17 mouse cellular contexts compared by ENCODE assay signal in genomic region chr13:110218497-110218896, GRCm38 (mm10).
DNase-seq lines count a peak whose midpoint lies in the region; ATAC-seq and TF ChIP-seq lines count a peak whose summit lies in the region.
"Had no signal": no experiment of that assay in that cellular context is flagged by ENCODE, and none has a peak within 500 bp of the region (broad histone marks: within the 10 kb centered on the region; RNA-seq: fewer than 3 reads in every experiment).

No protein-coding gene starts in this region.

- H3ac ChIP-seq in myocyte (ENCODE audit: control insufficient read depth, insufficient read length): no peak overlapping the region

- no peaks in the 10 kb centered on the region for H3K36me3 ChIP-seq in midbrain, embryonic 14.5 days (ENCODE audit: control insufficient read depth, insufficient read depth, low read length)
- no peaks in the 10 kb centered on the region for H3K36me3 ChIP-seq in midbrain, embryonic 10.5 days
- H3K36me3 ChIP-seq in myocyte (ENCODE audit: control insufficient read depth, insufficient read depth): no peaks in the 10 kb centered on the region
- H3K36me3 ChIP-seq in thymus, adult 2 months (ENCODE audit: control insufficient read depth, insufficient read depth, low read length): no peaks in the 10 kb centered on the region
- H3K36me3 ChIP-seq: forebrain, embryonic 12.5 days; heart, embryonic 10.5 days; limb, embryonic 12.5 days; liver, embryonic 12.5 days; neural tube, embryonic 12.5 days had no signal

- no peaks in the 10 kb centered on the region for H3K9me3 ChIP-seq in midbrain, embryonic 14.5 days (ENCODE audit: control insufficient read depth, low read length)
- no peaks in the 10 kb centered on the region for H3K9me3 ChIP-seq in midbrain, embryonic 10.5 days (replicated peaks)
- H3K9me3 ChIP-seq: forebrain, embryonic 12.5 days; heart, embryonic 10.5 days; limb, embryonic 12.5 days; liver, embryonic 12.5 days; neural tube, embryonic 12.5 days had no signal

- H3K27me3 ChIP-seq in midbrain, embryonic 14.5 days (ENCODE audit: control insufficient read depth, insufficient read depth, low read length): no peaks in the 10 kb centered on the region
- no peaks in the 10 kb centered on the region for H3K27me3 ChIP-seq in midbrain, embryonic 10.5 days (ENCODE audit: low read depth, poor library complexity, severe bottlenecking)
- no peaks in the 10 kb centered on the region for H3K27me3 ChIP-seq in myocyte (ENCODE audit: control insufficient read depth, insufficient read depth, insufficient read length)
- no peaks in the 10 kb centered on the region for H3K27me3 ChIP-seq in thymus, adult 2 months (ENCODE audit: control insufficient read depth, insufficient read depth, low read length)
- H3K27me3 ChIP-seq: forebrain, embryonic 12.5 days; limb, embryonic 12.5 days; liver, embryonic 12.5 days; neural tube, embryonic 12.5 days had no signal

- no peak for TF ChIP-seq CTCF in thymus, adult 2 months (IDR thresholded peaks at IDR 0.05; ENCODE audit: borderline replicate concordance, control insufficient read depth, extremely low read depth, insufficient read depth, low read length, poor library complexity)

- peaks cover 10% of the 10 kb centered on the region; the same call in 1 of the 2 replicates for H3K4me1 ChIP-seq in midbrain, embryonic 14.5 days (ENCODE audit: control insufficient read depth, insufficient read depth, low read length)
- no peaks in the 10 kb centered on the region for H3K4me1 ChIP-seq in midbrain, embryonic 10.5 days
- H3K4me1 ChIP-seq in thymus, adult 2 months (replicated peaks; ENCODE audit: control insufficient read depth, insufficient read depth, low read length): no peaks in the 10 kb centered on the region
- H3K4me1 ChIP-seq: forebrain, embryonic 12.5 days; heart, embryonic 10.5 days; limb, embryonic 12.5 days; liver, embryonic 12.5 days; neural tube, embryonic 12.5 days had no signal

- H3K79me2 ChIP-seq in myocyte (ENCODE audit: control insufficient read depth, insufficient read depth): no peaks in the 10 kb centered on the region

- 69% methylated on average over 4 of the region's 4 CpGs for WGBS in midbrain, embryonic 14.5 days
- WGBS in midbrain, embryonic 10.5 days: 90% methylated on average over 4 of the region's 4 CpGs
- WGBS in thymus, adult 2 months: 86% methylated on average over 4 of the region's 4 CpGs

- H3K27ac ChIP-seq in midbrain, embryonic 14.5 days (replicated peaks; ENCODE audit: low read depth, low read length): peak overlapping the region; percentile 49
- H3K27ac ChIP-seq in midbrain, embryonic 10.5 days (replicated peaks): no peak overlapping the region
- no peak overlapping the region for H3K27ac ChIP-seq in thymus, adult 2 months (ENCODE audit: control insufficient read depth, insufficient read depth, low read length)
- H3K27ac ChIP-seq: forebrain, embryonic 12.5 days; heart, embryonic 10.5 days; limb, embryonic 12.5 days; liver, embryonic 12.5 days; neural tube, embryonic 12.5 days had no signal

- H3K4me3 ChIP-seq in midbrain, embryonic 14.5 days (replicated peaks; ENCODE audit: low read depth, low read length): no peak overlapping the region
- H3K4me3 ChIP-seq in midbrain, embryonic 10.5 days: no peak overlapping the region
- H3K4me3 ChIP-seq in myocyte: no peak overlapping the region
- H3K4me3 ChIP-seq in thymus, adult 2 months (ENCODE audit: control insufficient read depth, insufficient read depth, low read length): no peak overlapping the region
- H3K4me3 ChIP-seq: forebrain, embryonic 12.5 days; heart, embryonic 10.5 days; limb, embryonic 12.5 days; liver, embryonic 12.5 days; neural tube, embryonic 12.5 days had no signal

- H3K9ac ChIP-seq in midbrain, embryonic 14.5 days (replicated peaks; ENCODE audit: low read length): no peak overlapping the region
- H3K9ac ChIP-seq: forebrain, embryonic 12.5 days; limb, embryonic 12.5 days; liver, embryonic 12.5 days; neural tube, embryonic 12.5 days had no signal

- no peak for DNase-seq in midbrain, embryonic 14.5 days
- no peak for DNase-seq in midbrain, embryonic 10.5 days (ENCODE audit: low spot score)
- DNase-seq in MN1 (ENCODE audit: low spot score): peak; percentile 72
- peak; percentile 91 for DNase-seq in brain, adult 2 months (ENCODE audit: low read depth, low spot score)
- no peak for DNase-seq in thymus, postnatal 25 days
- DNase-seq in thymus, adult 2 months: no peak
- DNase-seq in adrenal gland, adult 2 months: no peak
- DNase-seq: adrenal gland, postnatal 36 days; kidney, adult 11 months; lung, adult 2 months had no signal

- no peak overlapping the region for H3K4me2 ChIP-seq in midbrain, embryonic 14.5 days (ENCODE audit: low read length)
- peak overlapping the region; percentile 35 for H3K4me2 ChIP-seq in myocyte (ENCODE audit: low read depth)
- H3K4me2 ChIP-seq: forebrain, embryonic 12.5 days; limb, embryonic 12.5 days; liver, embryonic 12.5 days; neural tube, embryonic 12.5 days had no signal

- no peak for TF ChIP-seq POLR2A in myocyte (IDR thresholded peaks at IDR 0.05; ENCODE audit: insufficient read length, low read depth)
- TF ChIP-seq POLR2A in thymus, adult 2 months (IDR thresholded peaks at IDR 0.05; ENCODE audit: control insufficient read depth, extremely low read depth, insufficient read depth, low read length, poor library complexity): no peak

- no peak for ATAC-seq in midbrain, embryonic 14.5 days (ENCODE audit: low FRiP score, low TSS enrichment)
- ATAC-seq: CD4-positive, CD25-positive, alpha-beta regulatory T cell, adult 4 months; liver, embryonic 12.5 days had no signal

TF ChIP-seq in myocyte, 11 proteins besides CTCF, POLR2A, EP300 and RAD21:
- TF ChIP-seq MAX (IDR thresholded peaks at IDR 0.05; ENCODE audit: low read depth) (no peak), POLR2AphosphoS2 (IDR thresholded peaks at IDR 0.05; ENCODE audit: insufficient read length, low read depth) (no peak), SRF (IDR thresholded peaks at IDR 0.05; ENCODE audit: control insufficient read depth, insufficient read length, low read depth) (no peak)

Comparison
In these comparisons a context has a peak if more than half of its experiments do, and no peak if none do; other contexts are left out.
1. DNase-seq: peak in MN1 (single experiment) and brain, adult 2 months (single experiment); none in midbrain, embryonic 14.5 days (single experiment), midbrain, embryonic 10.5 days (single experiment), thymus, postnatal 25 days (single experiment), thymus, adult 2 months (single experiment) and adrenal gland, adult 2 months (single experiment).